Comparison of ENCODE assay signal across 22 mouse cellular contexts in the genomic region with DNA sequence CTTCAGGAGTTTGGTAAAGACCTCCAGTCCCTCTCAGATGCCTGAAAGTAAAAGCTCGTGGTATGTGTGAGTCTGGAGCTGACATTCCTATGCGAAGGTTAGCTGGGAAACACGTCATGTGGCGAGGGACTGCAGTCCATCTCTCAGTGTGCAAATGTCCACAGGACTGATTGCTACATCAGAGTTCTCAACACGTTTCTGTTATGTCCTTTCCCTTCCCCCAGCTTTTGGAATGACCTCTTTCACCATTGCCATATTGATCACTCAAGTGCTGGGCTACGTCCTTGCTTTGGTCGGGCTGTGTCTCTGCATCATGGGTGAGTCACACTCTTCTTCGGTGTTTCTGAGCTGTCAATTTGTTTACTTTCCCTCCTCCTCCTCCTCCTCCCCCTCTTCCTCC.
A peak's percentile ranks its signal among the peaks of the same experiment; 100 is the strongest.
DNase-seq lines count a peak whose midpoint lies in the region; ATAC-seq lines count a peak whose summit lies in the region.
"Had no signal": no experiment of that assay in that cellular context is flagged by ENCODE, and none has a peak within 500 bp of the region (broad histone marks: within the 10 kb centered on the region; RNA-seq: fewer than 3 reads in every experiment).

No protein-coding gene starts in this region.

- no peak overlapping the region for H3K4me2 ChIP-seq in liver, embryonic 16.5 days (ENCODE audit: low read depth, low read length)
- H3K4me2 ChIP-seq: embryonic facial prominence, embryonic 13.5 days; forebrain, embryonic 13.5 days; hindbrain, embryonic 13.5 days; midbrain, embryonic 13.5 days; neural tube, embryonic 12.5 days had no signal

- H3K9me3 ChIP-seq in heart, embryonic 10.5 days, result no peaks in the 10 kb centered on the region; the same call in 1 of the 2 replicates
- H3K9me3 ChIP-seq in liver, embryonic 16.5 days (replicated peaks; ENCODE audit: control insufficient read depth, low read length), result no peaks in the 10 kb centered on the region
- H3K9me3 ChIP-seq: forebrain, embryonic 13.5 days; hindbrain, embryonic 13.5 days; midbrain, embryonic 13.5 days; neural tube, embryonic 12.5 days had no signal

- peaks cover 9% of the 10 kb centered on the region; the same call in 1 of the 2 replicates for H3K36me3 ChIP-seq in heart, embryonic 10.5 days
- H3K36me3 ChIP-seq in liver, embryonic 16.5 days (ENCODE audit: control insufficient read depth, insufficient read depth), result peaks cover 87% of the 10 kb centered on the region

- ATAC-seq in granulocyte monocyte progenitor cell, adult 5-6 weeks (replicated peaks; ENCODE audit: poor library complexity, severe bottlenecking), result 0 out of 2 replicates have a peak, but pooled peaks have one; percentile 19
- ATAC-seq in liver, embryonic 16.5 days (ENCODE audit: low read depth), result peak; percentile 87
- no peak for ATAC-seq in erythroid progenitor cell, adult 5-6 weeks (replicated peaks; ENCODE audit: low FRiP score, poor library complexity, severe bottlenecking)
- ATAC-seq: forebrain, embryonic 13.5 days; midbrain, embryonic 13.5 days had no signal

- no peak overlapping the region for H3K9ac ChIP-seq in liver, embryonic 16.5 days (ENCODE audit: low read depth, low read length)
- H3K9ac ChIP-seq: embryonic facial prominence, embryonic 13.5 days; forebrain, embryonic 13.5 days; hindbrain, embryonic 13.5 days; midbrain, embryonic 13.5 days; neural tube, embryonic 12.5 days had no signal

- peaks cover 16% of the 10 kb centered on the region for H3K4me1 ChIP-seq in heart, embryonic 10.5 days
- no peaks in the 10 kb centered on the region; the same call in 1 of the 2 replicates for H3K4me1 ChIP-seq in liver, embryonic 16.5 days (ENCODE audit: control insufficient read depth, low read depth, low read length)
- H3K4me1 ChIP-seq: embryonic facial prominence, embryonic 13.5 days; forebrain, embryonic 13.5 days; hindbrain, embryonic 13.5 days; midbrain, embryonic 13.5 days; neural tube, embryonic 12.5 days had no signal

- DNase-seq in heart, adult 11 months, result peak; percentile 78
- no peak for DNase-seq in heart, embryonic 10.5 days (ENCODE audit: low spot score)
- DNase-seq in adrenal gland, adult 2 months, result peak; percentile 77
- DNase-seq in lung, postnatal 25 days (ENCODE audit: low spot score), result no peak
- no peak for DNase-seq in thymus, postnatal 14 days
- DNase-seq: cerebellum, adult 2 months; cerebellum, postnatal 36 days; embryo, embryonic 11 days; gastrocnemius, adult 2 months; kidney, adult 18-20 months had no signal

- no peak overlapping the region for H3K27ac ChIP-seq in heart, embryonic 10.5 days
- H3K27ac ChIP-seq in liver, embryonic 16.5 days (ENCODE audit: low read length), result peak overlapping the region; percentile 84
- H3K27ac ChIP-seq: embryonic facial prominence, embryonic 13.5 days; forebrain, embryonic 13.5 days; gastrocnemius, adult 2 months; hindbrain, embryonic 13.5 days; kidney, postnatal 0 days; left cerebral cortex, adult 2 months; midbrain, embryonic 13.5 days; neural tube, embryonic 12.5 days had no signal

- no peak overlapping the region for H3K4me3 ChIP-seq in heart, embryonic 10.5 days
- no peak overlapping the region for H3K4me3 ChIP-seq in liver, embryonic 16.5 days (ENCODE audit: low read depth, low read length)
- H3K4me3 ChIP-seq: embryonic facial prominence, embryonic 13.5 days; erythroblast, embryonic 14.5 days; forebrain, embryonic 13.5 days; gastrocnemius, adult 2 months; hindbrain, embryonic 13.5 days; left cerebral cortex, adult 2 months; midbrain, embryonic 13.5 days; neural tube, embryonic 12.5 days had no signal

- 56% methylated on average over 8 of the region's 8 CpGs for WGBS in heart, embryonic 10.5 days
- WGBS in liver, embryonic 16.5 days (ENCODE audit: insufficient replicate concordance), result 68% methylated on average over 8 of the region's 8 CpGs

- no peaks in the 10 kb centered on the region for H3K27me3 ChIP-seq in heart, embryonic 10.5 days (ENCODE audit: insufficient read depth, poor library complexity, severe bottlenecking)
- no peaks in the 10 kb centered on the region for H3K27me3 ChIP-seq in liver, embryonic 16.5 days (ENCODE audit: control insufficient read depth, insufficient read depth, low read depth, low read length)
- H3K27me3 ChIP-seq: CH12.LX; embryonic facial prominence, embryonic 13.5 days; forebrain, embryonic 13.5 days; hindbrain, embryonic 13.5 days; midbrain, embryonic 13.5 days; neural tube, embryonic 12.5 days had no signal

Comparison
In these comparisons a context has a peak if more than half of its experiments do, and no peak if none do; other contexts are left out.
1. DNase-seq: peak in heart, adult 11 months (single experiment) and adrenal gland, adult 2 months (single experiment); none in heart, embryonic 10.5 days (single experiment), lung, postnatal 25 days (single experiment) and thymus, postnatal 14 days (single experiment).